Mouse (Mus musculus): ENCODE measurements around the gene Tlr9. TPM values are rescaled to one million over a fixed set of nuclear protein-coding genes. Genes with fewer than 3 reads are reported as not detected.

Gene Tlr9
- total RNA-seq, 2 experiments from 2014 or later, result 1.2 to 1.4 TPM

- peak; percentile 54 to 62 for DNase-seq (ENCODE audit: low spot score in 2 of 2)
Measured at GRCm38 (mm10) chr9:106203990-106204851, 18.2 kb upstream of the Tlr9 start.

- no peak for DNase-seq (ENCODE audit: low spot score in 2 of 2)
Measured at GRCm38 (mm10) chr9:106205713-106206290, 16.6 kb upstream of the Tlr9 start.

GRCm38 (mm10) chr9:106206515-106206914 lies 15.9 kb upstream of the Tlr9 start:
- no peak for DNase-seq (ENCODE audit: low spot score in 2 of 2)

GRCm38 (mm10) chr9:106208181-106208580 lies 14.2 kb upstream of the Tlr9 start:
- DNase-seq (ENCODE audit: low spot score in 2 of 2), result no peak

GRCm38 (mm10) chr9:106209954-106210353 lies 12.4 kb upstream of the Tlr9 start:
- no peak for DNase-seq (ENCODE audit: low spot score in 2 of 2)

GRCm38 (mm10) chr9:106210853-106211609 lies 11.4 kb upstream of the Tlr9 start:
- no peak for DNase-seq (ENCODE audit: low spot score in 2 of 2)

GRCm38 (mm10) chr9:106211680-106212593 lies 10.5 kb upstream of the Tlr9 start:
- peak; percentile 87 to 91 for DNase-seq (ENCODE audit: low spot score in 2 of 2)

GRCm38 (mm10) chr9:106212594-106212981 lies 9.8 kb upstream of the Tlr9 start:
- no peak for DNase-seq (ENCODE audit: low spot score in 2 of 2)

GRCm38 (mm10) chr9:106215341-106216125 lies 6.9 kb upstream of the Tlr9 start:
- DNase-seq (ENCODE audit: low spot score in 2 of 2), result no peak

GRCm38 (mm10) chr9:106216971-106217370 lies 5.4 kb upstream of the Tlr9 start:
- no peak for DNase-seq (ENCODE audit: low spot score in 2 of 2)

GRCm38 (mm10) chr9:106220894-106221523 lies 1.4 kb upstream of the Tlr9 start:
- DNase-seq (ENCODE audit: low spot score in 2 of 2), result no peak

- DNase-seq (ENCODE audit: low spot score in 2 of 2), result no peak
Measured at GRCm38 (mm10) chr9:106222994-106223393, 596 bp downstream of the Tlr9 start.

GRCm38 (mm10) chr9:106225469-106226150 lies 3.2 kb downstream of the Tlr9 start:
- no peak for DNase-seq (ENCODE audit: low spot score in 2 of 2)

- peak; percentile 41 to 53 for DNase-seq (ENCODE audit: low spot score in 2 of 2)
Measured at GRCm38 (mm10) chr9:106226151-106226682, 3.8 kb downstream of the Tlr9 start.

GRCm38 (mm10) chr9:106227790-106228429 lies 5.5 kb downstream of the Tlr9 start:
- DNase-seq (ENCODE audit: low spot score in 2 of 2), result no peak

- DNase-seq (ENCODE audit: low spot score in 2 of 2), result no peak
Measured at GRCm38 (mm10) chr9:106230051-106230733, 7.8 kb downstream of the Tlr9 start.

GRCm38 (mm10) chr9:106230734-106231106 lies 8.3 kb downstream of the Tlr9 start:
- DNase-seq (ENCODE audit: low spot score in 2 of 2), result no peak

GRCm38 (mm10) chr9:106231220-106231619 lies 8.8 kb downstream of the Tlr9 start:
- DNase-seq (ENCODE audit: low spot score in 2 of 2), result no peak
